Mouse (Mus musculus) spleen, postnatal 14 days (tissue): ENCODE measurements around the gene Clcn5.
A peak's percentile ranks its signal among the peaks of the same experiment; 100 is the strongest.

Experiments
- DNase-seq, 2 experiments: peaks; one replicate each; pipeline ENCODE4 v3.0.0; 2021 to 2022; ENCODE audit warnings: low spot score in 2 of 2

Gene Clcn5

DNA sequence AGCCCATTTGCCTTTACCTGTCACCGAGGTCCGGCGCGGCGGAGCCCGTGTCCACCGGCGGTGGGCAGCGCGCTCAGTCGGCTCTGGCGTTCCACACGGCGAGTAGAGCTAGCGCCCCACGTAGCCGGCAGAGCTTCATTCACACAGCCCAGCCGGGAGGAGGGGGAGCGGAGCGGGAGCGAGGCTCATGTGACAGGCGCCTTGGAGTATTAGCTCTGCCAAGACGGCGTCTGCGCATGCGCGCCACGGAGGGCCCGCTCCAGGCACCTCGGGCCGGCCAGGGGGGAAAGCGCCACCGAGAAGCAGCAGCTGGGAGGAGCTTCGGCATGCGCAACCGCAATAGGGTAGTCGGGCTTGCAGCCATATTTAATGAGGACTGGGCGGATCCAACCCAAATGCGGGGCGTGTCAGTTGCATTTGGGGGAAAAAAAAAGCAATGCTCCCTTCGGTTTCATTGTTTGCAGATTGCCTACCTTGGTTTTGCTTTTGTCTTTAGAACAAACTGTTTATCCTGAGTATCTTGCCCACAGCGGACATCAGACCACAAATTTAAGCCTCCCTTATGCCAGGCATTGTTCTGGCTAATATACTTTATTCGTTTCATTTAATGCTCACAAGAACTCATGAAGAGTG, at the start of gene Clcn5:
Gene Clcn5, minus strand, starts transcription at position 270 of the 633 bp plus-strand sequence.
- DNase-seq, result peak; percentile 80 to 85

DNA sequence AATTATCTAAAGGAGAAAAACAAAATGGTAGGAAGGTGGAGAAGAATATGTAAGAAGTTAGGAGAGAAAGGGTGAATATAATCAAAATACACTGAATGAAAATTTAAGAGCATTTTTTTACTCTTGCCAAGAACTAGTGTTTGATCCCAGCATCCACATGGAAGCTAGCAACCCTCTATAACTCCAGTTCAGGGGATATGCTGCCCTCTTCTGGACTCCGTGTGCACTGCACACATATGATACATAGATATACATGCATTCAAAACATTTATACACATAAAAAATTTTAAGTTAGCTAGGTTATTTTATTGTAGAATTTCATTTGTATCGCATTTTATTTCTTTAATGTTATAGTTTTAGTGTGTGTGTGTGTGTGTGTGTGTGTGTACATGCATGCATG, 6.3 kb upstream of the Clcn5 start:
- DNase-seq, result no peak

DNA sequence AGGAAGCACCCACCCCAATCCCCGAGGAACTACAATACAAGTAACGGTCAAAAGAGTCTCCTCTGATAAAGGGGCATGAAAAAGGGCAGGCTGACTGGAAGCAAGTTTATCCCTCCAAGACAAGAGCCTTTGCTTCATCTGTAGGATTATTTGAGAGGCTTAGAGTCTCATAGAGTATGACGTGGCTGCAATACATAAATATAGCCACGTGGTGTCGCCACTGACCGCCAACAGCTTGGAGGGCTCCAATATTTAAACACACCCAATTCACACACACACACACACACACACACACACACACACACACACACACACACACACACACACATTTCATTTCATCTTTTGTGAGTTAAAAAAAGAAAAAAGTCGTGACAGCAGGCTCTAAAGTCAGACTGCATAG, 3.1 kb upstream of the Clcn5 start:
- DNase-seq, result peak; percentile 8 to 43

DNA sequence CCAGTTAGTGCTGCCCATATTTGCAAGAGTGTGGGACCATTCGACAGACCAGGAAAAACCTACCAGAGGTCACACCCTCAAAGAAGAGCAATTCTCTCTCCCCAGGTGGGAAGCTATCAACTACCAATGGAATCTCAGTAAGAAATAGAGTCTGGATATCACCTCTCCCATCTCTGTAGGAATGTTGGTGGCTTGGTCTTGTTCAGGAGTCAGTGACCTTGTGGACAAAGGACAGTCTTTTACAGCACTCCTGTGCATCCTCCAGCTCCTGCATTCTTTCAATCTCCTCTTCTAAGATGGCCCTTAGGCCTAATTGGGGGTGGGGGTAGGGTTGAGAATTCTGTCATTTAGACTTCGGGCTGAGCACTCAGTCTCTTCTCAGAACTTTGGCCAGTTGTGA, 1.4 kb upstream of the Clcn5 start:
- DNase-seq, result no peak

DNA sequence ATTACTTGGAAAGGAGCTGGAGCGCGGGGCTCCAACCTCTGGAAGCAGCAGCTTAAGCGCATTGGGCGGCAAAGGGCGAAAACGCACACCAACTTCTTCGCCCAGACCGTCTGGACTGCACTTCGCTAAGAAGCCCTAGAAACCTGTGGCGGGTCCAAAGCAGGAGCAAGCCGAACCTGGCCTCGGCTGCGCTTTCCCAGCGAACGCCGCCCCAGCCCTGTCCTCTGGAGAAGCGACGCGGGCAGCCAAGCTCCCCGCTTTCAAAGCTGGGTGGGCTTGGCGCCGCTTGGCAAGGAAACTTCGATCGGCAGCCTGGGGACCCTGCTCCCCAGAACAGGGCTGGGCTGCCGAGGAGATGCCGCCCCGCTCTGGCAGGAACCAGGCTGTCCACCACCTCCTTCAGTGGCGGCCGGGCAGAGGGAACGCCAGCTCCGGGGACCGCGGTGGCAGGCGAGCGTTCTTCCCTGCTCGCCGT, 570 bp downstream of the Clcn5 start:
- DNase-seq, result peak; percentile 5 to 24

DNA sequence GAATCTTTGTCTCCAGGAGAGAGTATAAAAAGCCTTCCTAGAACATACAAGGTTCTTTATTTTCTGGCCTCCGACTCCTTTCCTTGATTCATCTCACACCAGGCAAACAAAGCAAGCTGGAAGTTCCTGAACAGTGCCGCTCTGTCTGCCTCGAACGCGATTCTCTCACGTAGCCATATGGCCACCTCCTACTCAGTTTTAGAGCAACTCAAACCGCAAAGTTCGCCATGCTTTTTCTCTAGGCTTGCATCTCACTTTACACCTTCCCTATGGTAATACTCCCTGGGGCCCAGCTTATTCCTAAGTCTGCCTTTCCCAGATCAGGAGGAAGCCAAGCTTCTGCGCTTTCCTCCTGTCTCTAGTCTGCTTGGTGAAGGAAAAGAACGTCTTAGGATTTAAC, 4.0 kb downstream of the Clcn5 start:
- DNase-seq, result no peak

DNA sequence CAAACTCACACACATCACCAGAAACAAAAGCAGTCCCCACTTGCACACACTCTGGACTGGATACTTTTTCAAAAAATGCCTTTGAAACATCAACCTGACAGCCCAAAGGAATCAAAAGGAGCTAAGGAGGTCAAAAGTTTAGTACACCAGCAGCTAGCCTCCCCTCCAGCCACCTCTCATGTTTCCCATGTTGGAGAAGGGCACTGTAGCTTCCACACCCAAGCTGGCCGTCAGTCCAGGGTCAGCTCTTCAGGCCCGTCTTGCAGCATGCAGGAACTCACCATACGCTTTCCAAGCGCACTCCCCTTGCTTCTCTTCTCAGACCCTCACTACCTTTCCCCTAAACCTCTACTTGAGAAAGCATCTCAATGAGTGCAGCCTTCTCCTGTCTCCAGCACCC, 4.5 kb downstream of the Clcn5 start:
- no peak for DNase-seq

DNA sequence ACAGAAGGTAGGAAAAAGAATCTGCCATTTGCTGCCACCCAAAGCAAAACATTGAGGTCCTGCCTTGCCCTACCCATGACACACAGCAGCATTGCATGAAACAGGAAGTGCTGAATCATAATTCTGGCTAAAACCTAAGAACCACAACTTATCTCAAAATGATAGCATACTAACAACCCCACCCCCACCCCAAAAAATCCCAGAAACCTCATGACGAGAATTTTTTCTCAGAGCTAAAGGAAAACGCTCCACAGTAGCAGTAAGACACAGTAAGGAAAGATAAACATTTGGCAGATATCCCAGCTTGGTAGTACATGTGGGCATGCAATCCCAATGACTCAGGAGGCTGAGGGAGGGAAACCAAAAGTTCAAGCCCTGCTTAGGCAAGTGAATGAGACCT, 10.9 kb downstream of the Clcn5 start:
- no peak for DNase-seq

DNA sequence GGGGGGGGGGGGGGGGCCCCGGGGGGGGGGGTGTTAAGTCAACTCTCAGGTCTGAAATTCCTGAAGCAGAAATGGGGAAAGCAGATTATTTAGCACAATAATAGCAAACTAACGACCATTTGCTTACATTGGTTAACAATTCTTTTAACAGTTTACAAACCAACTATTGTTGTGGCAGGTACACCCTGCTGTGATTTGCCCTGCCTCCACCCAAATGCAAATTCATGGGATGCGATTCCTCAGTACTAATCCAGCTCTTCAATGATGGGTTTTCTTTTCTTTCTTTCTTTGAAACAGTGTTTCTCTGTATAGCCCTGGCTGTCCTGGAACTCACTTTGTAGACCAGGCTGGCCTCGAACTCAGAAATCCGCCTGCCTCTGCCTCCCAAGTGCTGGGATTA, 12.3 kb downstream of the Clcn5 start:
- DNase-seq, result no peak

DNA sequence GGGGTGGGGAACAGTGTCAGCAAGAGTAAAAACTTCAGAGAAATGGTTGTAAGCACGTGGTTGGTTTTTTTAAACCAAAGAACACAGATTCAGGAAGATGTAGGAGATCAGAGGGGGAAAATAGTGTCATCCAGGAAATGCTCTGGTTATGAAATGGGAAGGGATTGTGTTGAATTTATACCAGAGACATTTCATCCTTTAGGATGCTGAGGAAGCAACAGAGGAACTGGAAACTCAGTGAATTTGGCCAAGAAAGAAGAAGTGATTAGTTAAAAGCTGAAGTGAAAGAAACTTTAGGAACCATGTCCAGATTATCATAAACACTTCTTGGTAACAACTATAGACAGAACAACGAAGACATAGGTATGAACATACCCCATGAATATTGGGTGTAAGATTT, 26.2 kb downstream of the Clcn5 start:
- no peak for DNase-seq

DNA sequence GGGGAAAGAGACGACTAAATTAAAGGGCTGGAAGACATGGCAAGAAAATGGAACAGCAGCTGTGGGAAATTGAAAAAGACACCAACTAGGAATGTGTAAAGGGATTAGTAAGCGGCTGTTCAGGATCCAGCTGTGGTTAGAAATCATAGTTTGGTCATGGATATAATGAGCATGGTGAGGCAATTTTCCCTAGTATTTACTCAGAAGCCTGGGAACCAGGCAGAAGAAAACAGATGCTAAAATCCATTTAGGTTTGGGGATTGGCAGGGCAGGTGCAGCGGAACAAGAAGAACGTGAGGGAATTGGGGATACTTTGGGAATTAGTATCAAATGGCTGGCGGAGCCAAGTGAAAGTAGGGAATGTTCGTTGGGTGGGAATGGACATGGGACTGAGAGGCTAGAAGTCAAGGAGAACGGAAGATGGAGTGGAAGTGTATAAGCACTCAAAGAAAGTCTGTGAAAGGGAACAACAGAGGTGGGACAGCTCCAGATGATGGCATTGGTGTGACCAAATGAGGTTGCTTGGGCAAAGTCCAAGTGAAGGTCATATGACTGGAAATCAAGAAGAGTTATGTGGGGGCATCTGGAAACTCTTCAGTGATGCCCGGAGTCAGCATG, 26.9 kb downstream of the Clcn5 start:
- DNase-seq, result no peak

DNA sequence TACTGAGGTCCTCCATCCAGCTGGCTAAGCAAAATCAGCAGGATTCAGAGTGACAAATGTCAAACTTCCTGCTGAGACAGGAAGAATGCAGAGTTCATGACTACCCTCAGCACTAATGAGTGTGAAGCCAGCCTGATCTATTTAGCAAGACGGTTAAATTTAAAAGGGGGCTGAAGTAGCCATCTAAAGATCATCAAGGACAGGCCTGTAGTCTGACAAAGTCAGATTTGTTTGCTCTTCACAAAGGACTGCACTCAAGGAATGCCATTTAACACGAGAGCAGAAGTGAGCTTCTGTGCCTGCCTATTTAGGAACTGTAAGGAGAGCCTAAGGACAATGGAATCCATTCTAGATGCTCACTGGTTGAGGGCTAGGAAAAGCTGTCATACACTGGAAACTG, 30.2 kb downstream of the Clcn5 start:
- no peak for DNase-seq

DNA sequence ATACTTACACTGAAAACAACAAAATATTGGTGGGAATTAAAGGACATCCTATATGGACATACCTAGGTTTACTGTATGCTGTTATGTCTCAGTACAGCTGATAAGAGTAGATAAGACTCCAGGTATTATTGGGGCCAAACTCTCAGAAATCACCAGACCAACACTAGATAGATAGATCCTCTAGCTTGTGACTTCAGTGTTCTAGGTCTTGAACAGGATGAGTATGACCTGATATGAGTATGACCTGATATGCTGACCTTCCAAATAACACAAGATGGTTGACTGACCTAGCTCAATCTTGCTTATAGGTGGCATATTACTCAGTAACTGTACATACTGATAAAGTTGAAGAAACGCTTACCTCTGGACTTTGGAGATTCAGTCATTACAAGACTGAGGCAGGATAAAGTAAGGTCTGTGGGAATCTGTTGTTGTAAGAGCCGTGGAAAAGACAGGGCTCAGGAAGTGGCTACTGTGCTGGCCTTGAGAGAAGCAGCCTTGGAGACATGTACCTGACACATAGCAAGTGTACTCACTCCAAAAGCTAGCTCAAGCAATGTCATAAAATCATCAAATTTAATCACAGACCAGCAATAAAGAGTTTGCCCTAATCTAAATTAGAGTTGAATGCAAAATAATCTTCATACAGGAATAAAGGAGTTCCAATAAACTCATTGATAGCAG, 32.0 kb downstream of the Clcn5 start:
- DNase-seq, result no peak

DNA sequence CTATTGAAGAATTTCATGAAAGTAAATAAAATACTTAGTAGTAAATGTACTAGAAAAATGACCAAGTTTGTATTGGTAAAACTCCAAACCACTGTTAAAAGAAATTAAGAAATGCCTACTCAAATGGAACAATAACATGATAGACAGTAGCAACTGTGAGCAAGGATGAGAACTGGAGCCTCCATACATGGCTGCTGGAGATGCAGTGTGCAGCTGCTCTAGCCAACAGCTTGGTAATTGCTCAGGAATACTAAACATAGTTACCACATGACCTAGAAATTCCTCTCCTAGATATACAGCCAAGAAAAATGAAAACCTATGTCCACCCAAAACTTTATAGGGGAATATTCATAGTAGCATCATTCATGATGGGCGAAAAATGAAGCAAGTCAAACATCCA, 36.5 kb downstream of the Clcn5 start:
- DNase-seq, result no peak

DNA sequence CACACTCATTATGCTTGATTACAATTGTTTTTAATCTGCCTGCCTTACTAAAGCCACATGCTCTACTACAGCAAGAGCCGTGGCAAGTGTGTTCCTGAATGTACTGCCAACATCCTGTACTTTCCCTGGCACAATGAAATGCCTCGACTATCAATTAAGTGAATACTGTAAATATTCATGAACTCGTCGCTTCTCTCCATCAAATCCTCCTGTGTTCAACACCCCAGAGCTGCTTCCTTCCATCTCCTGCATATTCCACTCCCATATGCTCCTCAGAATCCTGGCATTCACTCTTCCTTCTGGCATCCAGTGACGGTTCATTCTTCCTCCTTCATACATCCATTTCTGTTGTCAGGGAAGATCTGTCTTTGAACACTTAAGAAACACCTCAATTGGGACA, 39.4 kb downstream of the Clcn5 start:
- DNase-seq, result no peak

DNA sequence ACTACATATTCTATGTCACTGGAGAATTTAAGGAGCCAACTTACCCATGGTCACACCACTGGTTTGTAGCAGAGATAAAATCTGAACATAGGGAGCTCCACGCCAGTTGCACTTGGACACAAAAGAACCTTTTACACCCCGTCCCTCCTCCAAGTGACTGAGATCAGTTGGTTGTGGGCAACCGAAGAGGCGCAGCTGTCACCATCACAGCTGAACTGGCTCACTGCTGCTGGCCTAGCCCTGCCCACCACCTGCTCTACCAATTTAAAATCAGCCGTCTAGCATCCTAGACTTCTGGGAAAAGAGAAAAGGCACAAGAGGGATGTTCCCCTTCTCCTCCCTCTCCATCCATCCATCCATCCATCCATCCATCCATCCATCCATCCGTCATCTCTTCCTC, 42.6 kb downstream of the Clcn5 start:
- DNase-seq, result no peak

DNA sequence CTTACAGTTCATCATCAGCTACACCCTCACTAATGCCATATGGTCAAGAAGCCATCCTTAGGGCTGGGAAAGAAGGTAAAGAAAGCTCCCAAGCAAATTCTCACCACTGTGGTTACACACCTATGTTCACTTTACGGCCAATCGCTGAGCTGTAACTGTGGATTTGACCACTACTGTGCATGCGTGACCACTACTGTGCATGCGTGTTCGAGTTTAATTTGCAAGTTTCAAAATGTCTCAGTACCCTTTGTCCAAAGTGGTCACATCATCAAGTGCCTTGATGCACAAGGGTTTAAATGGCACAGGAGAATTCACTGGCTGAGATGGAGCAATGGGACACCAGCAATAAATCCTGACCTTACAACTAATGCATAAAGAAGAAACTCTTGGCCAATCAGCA, 58.0 kb downstream of the Clcn5 start:
- no peak for DNase-seq

DNA sequence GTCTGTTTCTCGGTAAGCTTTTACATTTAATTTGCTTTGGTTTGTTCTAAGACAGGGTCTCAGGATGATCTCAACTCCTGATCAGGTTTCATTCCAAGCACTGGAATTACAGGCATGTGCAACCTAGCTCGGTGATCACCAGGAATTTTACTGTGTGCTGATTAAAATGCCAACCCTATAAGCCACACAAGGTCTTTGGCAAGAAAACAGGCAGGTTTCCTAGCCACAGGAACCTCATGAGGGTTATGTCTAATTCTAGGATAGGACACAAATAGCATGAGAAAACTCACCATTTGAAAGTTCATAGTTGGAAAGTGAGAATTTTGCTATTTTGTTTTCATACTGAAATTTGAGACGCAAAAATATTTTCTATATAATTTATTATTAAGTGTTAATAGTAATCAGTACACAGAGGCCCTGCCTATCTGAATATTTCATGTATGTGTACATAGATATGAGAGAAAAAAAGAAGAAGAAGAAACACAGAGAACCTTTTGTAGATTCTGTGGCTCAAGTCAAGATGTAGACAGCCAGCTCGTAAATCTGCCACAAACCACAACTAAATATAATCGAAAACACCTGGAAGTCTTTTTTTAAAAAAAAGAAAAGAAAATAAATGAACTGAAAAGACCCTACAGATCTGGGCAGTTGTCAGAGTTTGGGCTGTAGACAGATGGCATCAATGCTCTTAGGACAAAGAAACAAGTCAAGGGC, 58.6 kb downstream of the Clcn5 start:
- DNase-seq, result no peak

DNA sequence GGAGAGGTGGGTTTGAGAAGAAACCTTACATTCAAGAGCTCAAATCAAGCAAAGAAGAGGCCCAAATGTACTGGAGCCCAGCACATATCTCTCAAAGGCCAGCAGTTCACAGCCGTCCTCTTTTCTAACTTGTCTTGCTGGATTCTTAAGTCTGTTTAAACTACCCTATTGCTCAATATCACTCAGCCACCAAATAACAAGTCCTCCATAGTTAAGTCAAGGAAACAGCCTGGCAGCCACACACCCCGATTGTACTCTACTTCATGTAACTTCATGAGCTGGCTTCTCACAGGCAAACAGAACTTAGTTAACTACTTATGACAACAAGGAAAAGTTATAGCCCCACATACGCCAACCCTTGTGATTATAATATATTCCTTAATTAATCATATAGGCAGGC, 59.4 kb downstream of the Clcn5 start:
- no peak for DNase-seq

DNA sequence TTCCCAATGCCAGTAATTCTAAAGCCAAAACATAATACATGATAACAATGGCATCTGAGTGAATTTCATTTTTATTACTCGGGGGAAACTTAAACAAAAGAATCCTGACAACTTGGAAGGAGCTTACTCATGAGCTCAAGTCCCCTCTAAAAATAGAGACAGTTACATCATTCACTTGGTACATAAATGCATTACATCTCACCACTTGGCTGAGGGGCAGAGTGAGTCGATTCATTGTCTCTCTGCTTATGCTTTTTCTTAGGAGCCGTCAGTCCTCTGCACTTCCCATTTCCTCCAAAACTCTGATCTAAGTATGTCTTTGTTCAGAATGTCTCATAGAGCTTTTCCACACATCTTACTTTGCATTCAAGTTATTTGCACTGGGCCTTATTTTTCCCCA, 63.1 kb downstream of the Clcn5 start:
- no peak for DNase-seq

DNA sequence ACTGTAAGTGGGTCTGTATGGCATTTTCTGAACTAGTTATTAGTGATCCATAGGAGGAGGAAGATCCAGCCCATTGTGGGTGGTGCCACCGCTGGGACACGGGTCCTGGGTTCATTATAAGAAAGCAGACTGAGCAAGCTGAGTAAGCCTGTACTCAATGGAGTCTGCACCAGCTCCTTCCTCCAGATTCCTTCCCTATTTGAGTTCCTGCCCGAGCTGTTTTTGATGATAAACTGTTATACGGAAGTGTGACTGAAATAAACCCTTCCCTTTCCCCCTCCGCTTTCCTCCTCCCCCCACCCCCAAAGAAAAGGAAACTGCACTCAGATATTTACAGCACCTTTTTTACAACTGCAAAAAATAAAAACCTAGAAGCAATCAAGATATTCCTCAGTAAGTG, 115.1 kb downstream of the Clcn5 start:
- no peak for DNase-seq

DNA sequence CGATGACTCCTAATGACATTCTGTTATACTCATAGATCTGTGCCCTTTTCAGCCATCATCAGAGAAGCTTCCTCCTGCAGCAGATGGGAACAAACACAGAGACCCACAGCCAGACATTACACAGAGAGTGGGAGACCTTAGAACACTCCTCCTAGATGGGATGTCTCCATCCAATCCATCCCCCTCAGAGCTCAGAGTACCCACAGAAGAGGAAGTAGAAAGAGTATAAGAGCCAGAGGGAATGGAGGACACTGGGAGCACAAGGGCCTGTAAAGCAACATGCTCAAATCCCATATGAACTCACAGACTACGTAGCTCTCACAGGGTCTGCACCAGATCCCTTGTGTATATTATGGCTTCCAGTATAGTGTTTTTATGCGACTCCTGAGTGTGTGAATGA, 115.6 kb downstream of the Clcn5 start:
- no peak for DNase-seq

DNA sequence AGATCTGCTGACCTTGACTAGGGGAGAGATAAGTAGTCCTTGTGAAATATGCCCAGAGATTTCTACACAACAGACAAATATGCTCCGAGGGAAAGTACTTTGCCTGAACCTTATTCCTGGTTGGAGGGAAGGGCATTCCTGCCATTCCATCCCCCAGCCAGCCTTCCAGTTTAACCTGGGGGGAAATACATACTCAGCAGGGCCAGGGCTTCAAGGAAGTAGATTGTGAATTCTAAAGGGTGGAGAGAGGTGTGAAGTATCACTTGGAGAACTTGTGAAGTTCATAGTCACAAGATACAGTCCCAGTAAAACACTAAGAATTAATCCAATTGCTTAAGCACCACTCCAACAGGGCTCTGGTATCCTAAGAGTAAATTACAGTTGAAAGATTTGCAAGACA, 121.3 kb downstream of the Clcn5 start:
- no peak for DNase-seq
